Mouse (Mus musculus): ENCODE measurements at regions not wholly inside any gene's neighbourhood (a gene's known extent, or its start where the extent isn't known, plus 50 kb on each side); places are given as distances from the start of the nearest gene placed in this dataset.
A peak's percentile ranks its signal among the peaks of the same experiment; 100 is the strongest.

GRCm38 (mm10) chr14:24550763-24551471 lies 64.0 kb downstream of the Rps24 start:
- no peaks in the 10 kb centered on the region for H3K36me3 ChIP-seq (ENCODE audit: insufficient read depth, low read length)
- WGBS, result 36% methylated on average over 7 of the region's 7 CpGs
- H3K27me3 ChIP-seq (ENCODE audit: insufficient read depth, low read length), result no peaks in the 10 kb centered on the region
- no peaks in the 10 kb centered on the region for H3K4me1 ChIP-seq (ENCODE audit: insufficient read depth, low read length)
- ATAC-seq (ENCODE audit: low FRiP score) (peak; percentile 92), DNase-seq (ENCODE audit: low spot score) (peak; percentile 92)
- no peaks in the 10 kb centered on the region for H3K9me3 ChIP-seq (ENCODE audit: low read length)
- H3K4me2 ChIP-seq (ENCODE audit: low read depth, low read length, poor library complexity, severe bottlenecking), result no peak overlapping the region
- H3K4me3 ChIP-seq (ENCODE audit: low read depth, low read length), result no peak overlapping the region
- H3K27ac ChIP-seq (ENCODE audit: low read depth, low read length), result peak overlapping the region; percentile 55
- TF ChIP-seq CTCF (IDR thresholded peaks at IDR 0.05), result no peak; the same call in 1 of the 2 replicates
- H3K9ac ChIP-seq (replicated peaks; ENCODE audit: low read length, poor library complexity, severe bottlenecking), result no peak overlapping the region

GRCm38 (mm10) chr14:24551472-24551783 lies 64.5 kb downstream of the Rps24 start:
- Histone ChIP-seq H3K4me1 (ENCODE audit: insufficient read depth, low read length) (no peaks in the 10 kb centered on the region), H3K27ac (ENCODE audit: low read depth, low read length) (peak overlapping the region; percentile 55; the same call in 1 of the 2 replicates), H3K4me3 (ENCODE audit: low read depth, low read length) (no peak overlapping the region), H3K9ac (replicated peaks; ENCODE audit: low read length, poor library complexity, severe bottlenecking) (no peak overlapping the region), H3K9me3 (ENCODE audit: low read length) (no peaks in the 10 kb centered on the region), H3K27me3 (ENCODE audit: insufficient read depth, low read length) (no peaks in the 10 kb centered on the region), H3K36me3 (ENCODE audit: insufficient read depth, low read length) (no peaks in the 10 kb centered on the region), H3K4me2 (ENCODE audit: low read depth, low read length, poor library complexity, severe bottlenecking) (no peak overlapping the region)
- TF ChIP-seq CTCF (IDR thresholded peaks at IDR 0.05), result no peak
- DNase-seq (ENCODE audit: low spot score), result no peak
- WGBS, result 72% methylated on average over 3 of the region's 3 CpGs
- ATAC-seq (ENCODE audit: low FRiP score), result no peak; the same call in 1 of the 2 replicates

- Histone ChIP-seq H3K36me3 (ENCODE audit: insufficient read depth, low read length) (no peaks in the 10 kb centered on the region), H3K9me3 (ENCODE audit: low read length) (no peaks in the 10 kb centered on the region), H3K4me3 (ENCODE audit: low read depth, low read length) (no peak overlapping the region), H3K4me1 (ENCODE audit: insufficient read depth, low read length) (no peaks in the 10 kb centered on the region), H3K4me2 (ENCODE audit: low read depth, low read length, poor library complexity, severe bottlenecking) (no peak overlapping the region), H3K27ac (ENCODE audit: low read depth, low read length) (no peak overlapping the region), H3K27me3 (ENCODE audit: insufficient read depth, low read length) (no peaks in the 10 kb centered on the region), H3K9ac (replicated peaks; ENCODE audit: low read length, poor library complexity, severe bottlenecking) (no peak overlapping the region)
- DNase-seq (ENCODE audit: low spot score) (peak; percentile 13), ATAC-seq (ENCODE audit: low FRiP score) (no peak)
- WGBS, result 55% methylated on average over 9 of the region's 9 CpGs
- no peak for TF ChIP-seq CTCF (IDR thresholded peaks at IDR 0.05)
Observed at GRCm38 (mm10) chr14:24564801-24565624, 78.1 kb downstream of the Rps24 start.

- Histone ChIP-seq H3K4me2 (ENCODE audit: low read depth, low read length, poor library complexity, severe bottlenecking) (no peak overlapping the region), H3K9me3 (ENCODE audit: low read length) (no peaks in the 10 kb centered on the region), H3K4me1 (ENCODE audit: insufficient read depth, low read length) (no peaks in the 10 kb centered on the region), H3K36me3 (ENCODE audit: insufficient read depth, low read length) (no peaks in the 10 kb centered on the region), H3K27me3 (ENCODE audit: insufficient read depth, low read length) (no peaks in the 10 kb centered on the region), H3K27ac (ENCODE audit: low read depth, low read length) (no peak overlapping the region), H3K9ac (replicated peaks; ENCODE audit: low read length, poor library complexity, severe bottlenecking) (no peak overlapping the region), H3K4me3 (ENCODE audit: low read depth, low read length) (no peak overlapping the region)
- ATAC-seq (ENCODE audit: low FRiP score) (no peak), DNase-seq (ENCODE audit: low spot score) (peak; percentile 32)
- no peak for TF ChIP-seq CTCF (IDR thresholded peaks at IDR 0.05)
- 84% methylated on average over 10 of the region's 10 CpGs for WGBS
Observed at GRCm38 (mm10) chr14:24565718-24566322, 78.9 kb downstream of the Rps24 start.

- DNase-seq (ENCODE audit: low spot score) (no peak), ATAC-seq (ENCODE audit: low FRiP score) (no peak)
- H3K4me1 ChIP-seq (ENCODE audit: insufficient read depth, low read length), result peaks cover 14% of the 10 kb centered on the region
- H3K4me2 ChIP-seq (ENCODE audit: low read depth, low read length, poor library complexity, severe bottlenecking), result no peak overlapping the region
- TF ChIP-seq CTCF (IDR thresholded peaks at IDR 0.05), result no peak
- H3K36me3 ChIP-seq (ENCODE audit: insufficient read depth, low read length), result no peaks in the 10 kb centered on the region
- H3K9me3 ChIP-seq (ENCODE audit: low read length), result no peaks in the 10 kb centered on the region
- H3K27ac ChIP-seq (ENCODE audit: low read depth, low read length), result no peak overlapping the region
- WGBS, result 70% methylated on average over 5 of the region's 5 CpGs
- H3K4me3 ChIP-seq (ENCODE audit: low read depth, low read length), result no peak overlapping the region
- no peak overlapping the region for H3K9ac ChIP-seq (replicated peaks; ENCODE audit: low read length, poor library complexity, severe bottlenecking)
- no peaks in the 10 kb centered on the region for H3K27me3 ChIP-seq (ENCODE audit: insufficient read depth, low read length)
Observed at GRCm38 (mm10) chr14:24575111-24575510, 88.2 kb downstream of the Rps24 start.
